Mouse (Mus musculus) urinary bladder, postnatal 4 days (tissue): ENCODE results near the gene Ildr2.
A peak's percentile ranks its signal among the peaks of the same experiment; 100 is the strongest.

Experiments used
- DNase-seq, 2 experiments: peaks; one replicate each; pipeline ENCODE4 v3.0.0; 2021 to 2022; ENCODE audit warnings: low spot score in 2 of 2

Gene Ildr2

GRCm38 (mm10) chr1:166284390-166284789, 30.5 kb downstream of the Ildr2 start:
- no peak for DNase-seq

DNA sequence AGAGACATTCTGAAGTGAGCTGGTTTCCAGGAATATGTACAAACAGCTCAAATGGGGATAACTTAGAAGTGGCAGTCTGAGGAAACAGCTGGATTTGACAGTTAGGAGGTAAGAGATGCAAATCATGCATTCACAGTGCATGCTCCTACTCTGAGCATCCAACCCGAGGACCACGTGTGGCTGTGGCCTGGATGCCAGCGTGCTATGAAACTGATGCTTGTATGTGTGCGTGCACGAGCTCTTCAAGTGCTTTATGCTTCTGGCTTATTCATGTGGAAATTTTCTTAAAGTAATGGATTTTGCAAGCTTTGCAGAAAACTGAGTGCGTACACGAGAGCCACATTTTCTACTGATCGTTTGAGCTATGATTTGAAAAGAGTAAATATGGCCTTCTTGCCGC, 32.3 kb downstream of the Ildr2 start:
- DNase-seq, result no peak

DNA sequence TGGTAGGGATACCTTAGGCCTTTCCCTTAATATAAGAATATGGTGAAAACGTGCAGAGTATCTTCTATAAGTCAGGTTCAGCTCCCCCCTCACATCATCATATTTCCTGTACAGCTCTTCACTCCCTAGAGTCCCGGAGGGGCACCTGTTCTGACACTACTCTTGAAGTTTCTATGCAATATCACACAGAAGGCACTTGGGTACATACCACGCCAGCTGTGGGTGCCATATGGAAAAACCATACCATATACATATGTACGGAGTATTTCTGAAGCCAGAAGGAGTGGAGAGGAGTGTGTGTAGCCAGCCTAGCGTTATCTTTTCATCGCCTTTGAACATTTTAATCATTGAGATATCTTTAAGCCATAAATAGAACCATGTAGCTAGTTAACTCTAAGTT, 36.6 kb downstream of the Ildr2 start:
- DNase-seq, result no peak

DNA sequence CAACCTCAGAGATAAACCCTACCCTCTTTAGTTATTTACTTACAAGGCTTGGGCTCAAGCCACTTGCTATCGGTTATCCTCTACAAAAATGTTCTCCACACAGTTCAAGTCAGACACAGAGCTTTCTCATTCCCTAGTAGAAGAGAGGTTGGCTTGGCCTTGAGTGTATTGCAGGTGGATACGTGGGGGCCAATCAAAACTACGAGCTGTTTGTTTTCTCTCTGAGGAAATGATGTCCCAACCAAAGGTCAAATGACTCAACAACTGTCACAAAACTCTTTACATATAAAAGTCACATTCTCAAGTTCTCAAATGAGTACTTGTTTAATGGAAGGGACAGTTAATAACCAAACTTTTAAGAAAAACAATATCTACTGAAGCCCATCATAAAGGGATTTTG, 39.1 kb downstream of the Ildr2 start:
- no peak for DNase-seq

GRCm38 (mm10) chr1:166295548-166295947, 41.6 kb downstream of the Ildr2 start:
- no peak for DNase-seq

- DNase-seq, result no peak
Measured at GRCm38 (mm10) chr1:166296371-166296770, 42.4 kb downstream of the Ildr2 start.

DNA sequence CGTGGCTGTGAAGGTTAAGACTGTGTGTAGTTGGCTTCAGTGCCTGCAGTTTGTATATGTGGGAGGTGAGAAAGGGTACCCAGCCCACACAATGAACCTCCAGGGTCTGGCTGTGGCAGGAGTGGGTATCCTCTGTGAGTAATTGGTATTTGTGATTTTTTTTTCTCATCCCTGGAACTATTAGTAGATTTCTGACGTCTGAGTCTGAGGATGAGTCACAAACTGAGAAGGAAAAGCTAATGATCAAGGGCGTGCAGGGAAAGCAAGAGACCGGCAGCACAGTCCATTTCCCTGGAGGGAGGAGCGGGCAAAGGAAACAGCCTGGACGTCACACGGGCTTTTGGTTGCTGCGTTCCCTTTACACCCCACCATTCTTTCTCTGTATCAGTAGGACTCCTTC, 43.0 kb downstream of the Ildr2 start:
- DNase-seq, result no peak

DNA sequence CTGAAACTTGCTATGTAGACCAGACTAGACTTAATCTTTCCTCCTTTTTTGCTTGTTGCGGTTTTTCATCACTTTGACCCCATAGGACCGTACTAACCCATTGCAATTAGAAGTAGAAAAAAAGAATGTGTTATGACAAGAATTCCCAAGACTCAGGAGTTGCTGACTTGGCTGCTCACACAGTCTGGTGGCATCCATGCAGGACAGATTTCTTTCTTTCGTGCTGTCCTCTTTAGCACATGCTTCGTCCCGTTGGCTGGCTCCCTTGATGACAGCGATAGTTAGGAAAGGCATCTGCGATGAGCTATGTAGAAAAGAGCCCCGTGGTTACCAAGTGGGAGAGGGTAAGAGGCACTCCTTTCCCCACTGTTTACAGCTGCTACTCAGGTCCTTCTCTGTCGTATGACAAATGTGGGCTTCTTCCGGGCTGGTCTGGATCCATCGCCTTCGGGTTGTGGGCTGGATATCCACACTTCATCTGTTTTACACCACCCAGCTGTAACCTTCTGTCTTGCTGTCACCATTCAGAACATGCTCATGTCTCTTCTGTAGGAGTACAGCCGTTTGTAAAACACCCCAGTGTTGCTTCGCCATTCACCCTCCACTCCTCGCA, 43.7 kb downstream of the Ildr2 start:
- DNase-seq, result no peak

DNA sequence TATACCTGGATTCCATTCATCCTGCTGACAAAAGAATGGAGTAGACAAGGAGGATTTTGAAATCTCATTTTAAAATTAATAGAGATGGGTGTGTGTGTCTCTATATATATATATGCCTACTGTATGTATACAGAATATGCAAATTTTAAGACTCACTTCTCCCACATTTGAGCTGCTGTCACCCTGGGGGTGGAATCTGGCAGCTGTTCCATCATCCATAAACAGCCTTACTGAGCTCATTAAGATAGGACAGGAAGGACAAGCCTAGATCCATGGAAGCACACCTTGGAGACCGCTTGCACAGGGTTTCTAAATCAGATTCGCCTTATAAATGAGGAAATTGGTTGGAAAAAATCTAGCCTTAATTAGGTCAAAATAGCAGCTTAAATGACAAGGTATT, 44.9 kb downstream of the Ildr2 start:
- DNase-seq, result no peak

DNA sequence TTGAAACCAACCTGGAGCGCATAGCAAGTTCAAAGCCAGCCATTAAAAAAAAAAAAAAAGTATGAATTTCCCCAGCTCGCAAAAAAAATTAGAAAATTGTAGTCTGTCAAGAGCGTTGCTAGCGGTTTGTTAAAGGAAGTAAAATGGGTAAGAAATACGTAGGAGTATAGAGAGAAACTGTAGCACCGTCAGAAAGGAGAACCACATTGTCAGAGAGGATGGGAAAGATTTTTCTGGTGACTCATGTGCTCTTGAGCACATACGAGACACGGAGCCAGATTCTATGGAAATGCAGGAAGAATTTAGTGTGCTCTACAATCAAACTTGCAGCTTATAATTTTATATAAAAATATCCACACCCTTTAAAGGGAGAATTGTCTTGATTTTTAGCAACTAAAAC, 45.9 kb downstream of the Ildr2 start:
- no peak for DNase-seq

DNA sequence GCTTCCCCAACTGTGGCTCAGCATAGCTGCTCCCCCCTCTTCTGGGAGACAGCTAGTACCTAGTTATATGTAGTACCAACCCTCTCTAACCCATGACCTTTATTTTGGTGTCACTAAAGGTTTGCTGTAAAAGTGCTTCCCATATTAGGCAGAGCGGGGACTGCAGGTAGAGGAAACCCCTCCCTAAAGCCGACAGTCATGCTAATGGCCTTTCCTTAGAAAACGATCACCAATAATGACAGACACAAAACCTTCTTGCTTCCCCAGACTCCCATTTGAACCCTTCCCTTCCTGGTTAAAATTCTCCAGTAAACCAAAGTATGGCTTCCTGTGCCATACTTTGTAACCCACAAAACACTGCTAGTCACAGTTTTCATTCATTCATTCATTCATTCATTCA, 46.6 kb downstream of the Ildr2 start:
- no peak for DNase-seq

DNA sequence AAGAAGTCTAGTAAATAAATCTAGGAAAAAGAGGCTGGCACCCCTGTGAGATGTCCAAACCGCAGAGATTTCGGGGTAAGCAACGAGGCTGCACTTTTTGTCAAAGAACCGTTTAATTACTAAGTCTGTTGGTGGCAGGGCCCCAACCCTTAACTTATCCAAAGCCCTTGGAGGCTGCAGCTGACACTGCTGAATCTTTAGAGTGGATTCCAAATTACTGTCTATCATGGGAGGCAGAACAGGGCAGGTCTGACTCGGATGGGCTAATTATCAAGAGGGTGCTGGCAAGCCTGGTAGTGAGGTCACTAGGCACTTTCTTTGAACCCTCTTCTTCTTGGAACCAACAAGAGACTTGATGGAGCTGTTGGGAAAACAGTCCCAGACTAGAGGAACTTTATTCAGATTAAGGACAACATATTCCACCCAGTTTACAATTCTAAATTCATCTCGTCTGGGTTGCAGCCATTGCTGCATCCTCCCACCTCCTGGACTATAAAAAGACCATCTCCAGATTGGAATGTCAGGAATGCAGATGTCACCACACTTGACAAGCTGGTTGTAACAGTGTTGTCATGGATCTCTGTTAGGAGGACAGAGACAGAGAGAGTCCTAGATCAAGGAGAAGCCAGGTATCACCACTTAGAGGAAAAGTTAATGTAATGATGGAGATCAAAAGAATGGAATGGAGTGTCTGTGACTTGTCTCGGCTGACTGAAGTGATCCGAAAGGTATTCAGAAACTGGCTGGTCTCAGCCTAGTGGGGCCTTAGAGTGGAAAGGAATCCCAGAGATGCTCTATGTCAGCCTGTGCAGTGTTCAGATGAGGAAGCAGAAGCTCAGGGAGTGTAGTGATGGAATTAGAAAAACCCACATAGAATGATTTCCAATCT, 50.7 kb downstream of the Ildr2 start:
- DNase-seq, result no peak

DNA sequence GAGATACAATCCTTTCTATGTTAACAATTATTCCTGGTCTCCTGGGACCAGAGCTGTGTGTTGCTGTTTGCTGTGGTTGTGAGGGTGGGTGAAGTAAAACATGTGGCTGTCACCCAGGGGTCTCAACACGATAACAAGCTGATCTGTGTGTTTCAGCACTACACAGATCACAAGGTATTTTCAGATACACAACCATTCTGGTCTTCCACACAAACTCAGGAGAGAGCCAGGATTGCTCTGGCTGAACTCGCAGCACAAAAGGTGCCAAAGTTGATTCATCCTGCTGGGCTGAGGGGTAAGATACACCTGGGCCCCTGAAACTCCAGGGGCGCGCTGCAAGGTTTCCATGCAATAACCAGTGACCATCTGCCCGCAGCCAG, 54.5 kb downstream of the Ildr2 start:
- no peak for DNase-seq

GRCm38 (mm10) chr1:166308851-166309715, 55.1 kb downstream of the Ildr2 start:
- DNase-seq, result peak in 1 of 2 experiments; percentile 20

DNA sequence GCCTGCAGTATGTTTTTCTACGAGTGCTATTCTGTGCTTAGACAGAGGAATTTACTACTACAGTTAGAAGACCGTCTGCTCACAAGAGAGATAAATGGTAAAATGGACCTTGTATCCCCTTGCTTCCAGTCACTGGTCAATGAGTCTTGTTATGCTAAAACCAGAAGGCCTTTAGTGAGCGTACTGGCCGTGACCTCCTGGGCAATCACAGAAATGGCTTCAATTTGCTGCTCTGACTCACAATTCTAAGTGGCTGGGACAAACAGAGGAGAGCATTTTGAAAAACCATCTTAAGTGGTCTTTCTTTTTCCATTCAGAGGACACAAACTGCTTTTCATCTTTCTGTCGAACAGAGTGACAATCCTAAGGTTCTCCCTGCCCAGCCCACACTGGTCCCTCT, 57.2 kb downstream of the Ildr2 start:
- DNase-seq, result no peak

DNA sequence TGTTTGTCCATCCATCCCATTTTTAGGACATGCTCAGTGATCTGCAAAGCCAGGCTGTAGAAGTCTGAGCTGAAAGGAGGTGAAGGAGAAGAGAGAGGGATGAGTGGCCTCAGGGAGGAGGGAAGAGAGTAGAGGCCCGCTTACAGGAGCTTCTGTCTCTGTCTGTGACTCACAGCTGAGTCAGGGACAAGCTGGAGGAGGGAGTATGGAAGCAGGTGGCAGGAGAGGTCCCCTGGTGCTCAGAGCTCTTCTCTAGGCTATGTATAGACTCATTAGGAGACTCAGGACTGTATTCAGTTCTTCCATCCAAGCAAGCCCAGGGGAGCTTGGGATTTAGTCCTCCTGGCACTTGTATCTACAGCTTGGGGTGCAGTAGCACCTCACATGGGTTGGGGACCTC, 59.7 kb downstream of the Ildr2 start:
- DNase-seq, result no peak

- no peak for DNase-seq
Measured at GRCm38 (mm10) chr1:166315706-166316105, 61.8 kb downstream of the Ildr2 start.

DNA sequence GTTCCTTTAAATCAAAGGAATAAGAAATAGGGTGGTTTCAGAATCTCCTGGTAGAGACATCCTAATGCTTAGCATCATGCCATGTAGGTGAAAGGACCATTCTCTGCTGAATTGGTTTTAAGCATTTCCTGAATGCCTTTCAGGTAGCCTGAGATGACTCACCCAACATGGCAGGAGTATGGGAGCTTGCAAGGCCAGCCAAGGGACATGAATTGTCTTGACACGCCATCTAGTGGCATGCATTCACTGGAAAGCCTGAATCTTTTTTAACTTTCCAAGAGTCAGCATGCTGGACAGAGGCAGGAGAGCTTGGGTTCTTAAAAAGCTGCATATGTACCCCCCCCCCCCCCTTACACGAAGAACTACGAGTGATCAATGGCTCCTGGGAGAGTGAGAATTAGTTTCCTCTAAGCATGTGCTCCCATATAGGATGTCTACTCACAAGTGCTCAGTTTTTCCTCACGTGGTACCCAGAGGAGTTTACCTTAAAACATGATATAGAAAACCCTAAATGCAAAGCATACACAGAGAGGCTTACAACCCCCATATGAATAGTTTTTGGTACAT, 65.3 kb downstream of the Ildr2 start:
- DNase-seq, result no peak

DNA sequence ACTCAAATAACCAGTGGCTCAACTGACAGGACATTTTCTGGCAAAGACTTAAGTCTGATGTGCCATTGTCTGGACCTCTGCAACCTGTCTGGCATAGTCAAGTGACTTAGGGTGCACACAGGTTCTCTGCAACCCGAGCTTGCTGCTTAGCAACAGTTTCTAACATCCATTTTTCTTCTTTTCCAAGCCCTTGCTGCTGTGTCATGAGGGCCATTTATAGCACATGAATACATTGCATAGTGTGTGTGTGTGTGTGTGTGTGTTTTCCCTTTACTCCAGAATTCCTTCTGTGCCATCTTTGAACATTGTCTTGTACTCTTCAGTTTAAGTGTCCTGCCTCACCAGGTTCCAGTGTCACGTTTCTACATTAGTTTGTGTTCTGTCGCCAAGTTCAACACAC, 72.5 kb downstream of the Ildr2 start:
- DNase-seq, result no peak

GRCm38 (mm10) chr1:166330752-166331151, 76.8 kb downstream of the Ildr2 start:
- no peak for DNase-seq

DNA sequence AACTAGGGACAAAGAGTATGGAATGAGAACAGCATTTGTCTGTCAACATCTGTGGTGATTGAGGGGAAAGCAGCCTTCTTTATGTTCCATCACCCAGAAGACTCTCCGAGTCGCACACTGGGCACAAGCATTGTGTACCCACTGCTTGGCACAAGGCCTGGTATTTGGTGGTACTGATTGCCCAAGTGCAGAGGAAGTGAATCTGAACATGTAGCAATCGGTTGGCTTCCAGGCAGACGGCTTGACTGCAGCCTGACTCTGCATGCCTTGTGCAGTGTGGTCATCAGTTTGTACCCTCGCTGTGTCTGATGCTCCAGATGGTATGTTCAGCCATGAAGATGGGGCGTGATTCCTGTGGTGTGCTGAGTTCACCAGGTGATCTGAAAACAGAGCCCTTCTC, 85.2 kb downstream of the Ildr2 start:
- DNase-seq, result no peak

- no peak for DNase-seq
Measured at GRCm38 (mm10) chr1:166342060-166342459, 88.1 kb downstream of the Ildr2 start.
